Mouse (Mus musculus) liver, embryonic 14.5 days (tissue): ENCODE data around the gene Lenep. TPM values are rescaled to one million over a fixed set of nuclear protein-coding genes. Genes with fewer than 3 reads are reported as not detected.

ENCODE experiments used
- ATAC-seq: fragments of 200-750 bp; cut with Nextera tagmentation; 2 replicates; pipeline ENCODE4 v1.8.0; 2017; ENCODE audit warnings: moderate number of reproducible peaks, mild to moderate bottlenecking, moderate library complexity; ENCODE audit not compliant: insufficient read depth
- DNase-seq, 3 experiments: peaks; one replicate each; pipeline ENCODE4 v3.0.0-alpha.2; 2012 to 2013; ENCODE audit warnings: low read depth in 3 of 3, low spot score in 3 of 3
- H3K27ac ChIP-seq: fragments of 300-500 bp; sonication (generic); 2 replicates; pipeline ENCODE4 v1.5.1; 2014; ENCODE audit warnings: moderate library complexity, mild to moderate bottlenecking, control low read depth, inconsistent platforms
- H3K27me3 ChIP-seq: fragments of 300-500 bp; sonication (generic); 2 replicates; pipeline ENCODE4 v1.6.1; 2014; ENCODE audit warnings: mild to moderate bottlenecking, low read length, moderate library complexity; ENCODE audit not compliant: control insufficient read depth, insufficient read depth
- H3K36me3 ChIP-seq: fragments of 300-500 bp; sonication (generic); replicated peaks from 2 replicates; pipeline ENCODE4 v1.6.1; 2014; ENCODE audit warnings: low read depth; ENCODE audit not compliant: control insufficient read depth, insufficient read depth
- H3K4me1 ChIP-seq, 2 experiments: fragments of 200-500 bp in 1 of 2; fragments of 300-500 bp in 1 of 2; sonication (generic) in 1 of 2; replicated peaks; 2 replicates each; pipeline ENCODE4 v1.6.1; 2012 to 2014; ENCODE audit warnings: antibody characterized with exemption in 1 of 2, inconsistent platforms in 1 of 2, low read length in 1 of 2; ENCODE audit not compliant: control insufficient read depth in 2 of 2, insufficient read depth in 2 of 2
- H3K4me2 ChIP-seq: fragments of 300-500 bp; sonication (generic); 2 replicates; pipeline ENCODE4 v1.6.1; 2014; ENCODE audit warnings: low read depth, mild to moderate bottlenecking, control low read depth, moderate library complexity
- H3K4me3 ChIP-seq, 2 experiments: fragments of 200-500 bp in 1 of 2; fragments of 300-500 bp in 1 of 2; sonication (generic) in 1 of 2; 2 replicates each; pipeline ENCODE4 v1.5.1; 2012 to 2014; ENCODE audit warnings: low read depth in 2 of 2, low read length in 2 of 2, mild to moderate bottlenecking in 2 of 2, control low read depth in 1 of 2, inconsistent platforms in 1 of 2, moderate library complexity in 1 of 2; ENCODE audit not compliant: insufficient read depth in 1 of 2
- H3K9ac ChIP-seq: fragments of 300-500 bp; sonication (generic); replicated peaks from 2 replicates; pipeline ENCODE4 v1.6.1; 2014; ENCODE audit warnings: mild to moderate bottlenecking, control low read depth, moderate library complexity
- H3K9me3 ChIP-seq: fragments of 300-500 bp; sonication (generic); 2 replicates; pipeline ENCODE4 v1.6.1; 2016; ENCODE audit warnings: low read length, mixed read lengths; ENCODE audit not compliant: control insufficient read depth
- CTCF ChIP-seq: IDR thresholded peaks from 2 replicates; pipeline ENCODE4 v1.5.1; 2016; ENCODE audit warnings: antibody characterized with exemption, low read depth, control low read depth
- EP300 ChIP-seq: IDR thresholded peaks from 2 replicates; pipeline ENCODE4 v1.6.1; 2016; ENCODE audit warnings: antibody characterized with exemption, low read depth
- whole genome bisulfite sequencing: fragments of 180-500 bp; shearing (Covaris S2); extraction: QIAGEN DNeasy Blood & Tissue Kit; methylation state at CpG from one replicate; pipeline ENCODE4 v1.1.7; 2014; ENCODE audit not compliant: insufficient replicate concordance; 5-methylcytosine and 5-hydroxymethylcytosine counted together
- polyA plus RNA-seq, 2 experiments: library from polyadenylated mRNA; depleted of rRNA in 1 of 2; stranded (reverse) in 1 of 2; unstranded in 1 of 2; fragments of >200 nt; fragmentation: Nextera tagmentation in 1 of 2; extraction: Ambion mirVana in 1 of 2; gene quantifications; 2 replicates each; pipeline versions ENCODE4 v1.2.1 to v1.2.3; 2012 to 2014

The Lenep gene
- polyA plus RNA-seq, 2 experiments: 0.76 TPM; not detected in 1

DNA sequence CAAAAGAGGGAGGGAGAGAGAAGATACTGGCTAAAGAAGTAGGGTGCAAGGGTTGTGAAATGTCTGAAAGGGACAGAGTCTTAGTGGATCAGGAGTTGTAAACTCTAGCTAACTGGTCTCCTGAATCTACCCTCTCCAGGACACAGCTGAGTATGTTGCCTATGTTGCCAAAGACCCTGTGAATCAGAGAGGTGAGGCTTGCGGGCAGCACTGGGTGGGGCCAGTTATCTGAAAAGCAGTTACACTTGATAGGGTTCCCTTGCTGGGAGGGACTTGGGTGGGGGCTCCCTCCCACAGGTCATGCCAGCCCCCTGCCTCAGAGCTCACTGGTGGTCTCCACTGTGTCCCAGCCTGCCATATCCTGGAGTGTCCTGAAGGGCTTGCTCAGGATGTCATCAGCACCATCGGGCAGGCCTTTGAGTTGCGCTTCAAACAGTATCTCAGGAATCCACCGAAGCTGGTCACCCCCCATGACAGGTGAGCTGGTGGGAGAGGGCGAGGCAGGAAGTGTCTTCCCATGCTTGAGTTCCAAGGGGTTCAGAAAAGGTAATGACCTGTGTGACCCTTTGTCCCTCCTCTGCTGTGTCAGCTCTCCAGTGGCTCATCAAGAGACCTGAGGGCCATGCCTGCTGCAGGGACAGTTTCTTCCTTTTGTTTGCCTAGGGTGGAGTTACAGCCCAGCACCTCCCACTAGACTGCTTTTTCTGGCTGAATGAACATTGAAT is 22.0 kb upstream of the Lenep start:
- WGBS: 38% methylated on average over 5 of the region's 5 CpGs
- Histone ChIP-seq H3K36me3 (peaks cover 40% of the 10 kb centered on the region), H3K4me3 (peak overlapping the region in 1 of 2 experiments; percentile 8; a peak in 3 of 4 replicates), H3K27me3 (no peaks in the 10 kb centered on the region), H3K9ac (peak overlapping the region; percentile 27; the same call in 1 of the 2 replicates), H3K4me1 (peaks cover 49 to 62% of the 10 kb centered on the region in 2 experiments), H3K27ac (peak overlapping the region; percentile 59), H3K4me2 (peak overlapping the region; percentile 61), H3K9me3 (no peaks in the 10 kb centered on the region)
- ATAC-seq (peak; percentile 28), DNase-seq (no peak)
- TF ChIP-seq CTCF (no peak), EP300 (no peak; the same call in 1 of the 2 replicates)

DNA sequence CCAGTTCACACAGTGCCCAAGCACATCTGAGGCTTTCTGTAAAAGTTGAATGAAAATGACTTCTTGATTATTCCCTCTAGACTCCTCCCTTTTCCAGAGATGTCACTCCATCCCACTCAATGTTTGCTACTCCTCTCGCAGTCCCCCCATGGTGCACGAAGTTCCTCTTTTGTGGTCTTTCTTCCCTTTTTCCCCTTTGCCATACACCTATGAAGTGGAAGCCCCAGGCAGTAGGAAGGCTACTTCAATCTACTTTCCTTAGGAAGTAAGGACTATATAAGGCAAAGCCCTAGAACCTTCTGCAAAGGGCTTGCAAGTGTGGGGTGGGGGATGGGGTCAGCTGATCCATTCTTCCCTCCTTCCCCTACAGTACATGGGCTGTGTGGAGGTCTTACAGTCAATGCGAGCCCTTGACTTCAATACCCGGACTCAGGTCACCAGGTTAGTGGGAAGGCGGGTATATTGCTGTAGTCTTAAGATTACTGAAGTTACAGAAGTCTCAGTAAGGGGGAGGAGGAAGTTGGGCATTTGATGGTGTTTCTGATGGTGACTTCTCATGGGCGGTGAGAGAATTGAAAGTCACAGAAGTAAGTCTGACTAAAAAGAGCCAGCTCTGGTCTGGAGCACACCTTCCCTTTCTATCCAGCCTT is 20.1 kb upstream of the Lenep start:
- Histone ChIP-seq H3K9ac (peak overlapping the region; percentile 37), H3K4me1 (peaks cover 51 to 66% of the 10 kb centered on the region in 2 experiments), H3K27me3 (no peaks in the 10 kb centered on the region), H3K4me2 (peak overlapping the region; percentile 71), H3K27ac (peak overlapping the region; percentile 29), H3K9me3 (no peaks in the 10 kb centered on the region), H3K36me3 (peaks cover 32% of the 10 kb centered on the region), H3K4me3 (peak overlapping the region; percentile 33 to 62; a peak in 3 of 4 replicates)
- 48% methylated on average over 6 of the region's 6 CpGs for WGBS
- TF ChIP-seq CTCF (no peak), EP300 (no peak)
- DNase-seq (no peak), ATAC-seq (no peak)

DNA sequence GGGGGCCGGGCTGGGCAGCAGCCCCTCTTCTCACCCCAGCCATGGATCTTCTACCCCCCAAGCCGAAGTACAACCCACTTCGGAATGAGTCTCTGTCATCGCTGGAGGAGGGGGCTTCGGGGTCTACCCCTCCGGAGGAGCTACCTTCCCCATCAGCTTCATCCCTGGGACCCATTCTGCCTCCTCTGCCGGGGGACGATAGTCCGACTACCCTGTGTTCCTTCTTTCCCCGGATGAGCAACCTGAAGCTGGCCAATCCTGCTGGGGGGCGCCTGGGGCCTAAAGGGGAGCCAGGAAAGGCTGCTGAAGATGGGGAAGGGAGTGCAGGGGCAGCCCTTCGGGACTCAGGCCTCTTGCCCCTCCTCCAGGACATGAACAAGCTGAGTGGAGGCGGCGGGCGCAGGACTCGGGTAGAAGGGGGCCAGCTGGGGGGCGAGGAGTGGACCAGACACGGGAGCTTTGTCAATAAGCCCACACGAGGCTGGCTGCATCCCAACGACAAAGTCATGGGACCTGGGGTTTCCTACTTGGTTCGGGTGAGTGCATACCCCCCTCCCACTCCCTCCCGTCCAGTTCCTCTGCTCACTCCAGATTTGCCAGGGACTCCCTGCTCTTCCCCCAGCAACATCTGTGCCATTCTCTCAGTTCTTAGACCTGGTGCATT is 19.3 kb upstream of the Lenep start:
- Histone ChIP-seq H3K4me2 (peak overlapping the region; percentile 71), H3K9ac (peak overlapping the region; percentile 75), H3K27ac (peak overlapping the region; percentile 60), H3K36me3 (peaks cover 25% of the 10 kb centered on the region), H3K9me3 (no peaks in the 10 kb centered on the region), H3K27me3 (no peaks in the 10 kb centered on the region), H3K4me3 (peak overlapping the region; percentile 62 to 68), H3K4me1 (peaks cover 54 to 68% of the 10 kb centered on the region in 2 experiments)
- DNase-seq (no peak), ATAC-seq (no peak)
- TF ChIP-seq CTCF (no peak), EP300 (no peak)
- 28% methylated on average over 22 of the region's 22 CpGs for WGBS

DNA sequence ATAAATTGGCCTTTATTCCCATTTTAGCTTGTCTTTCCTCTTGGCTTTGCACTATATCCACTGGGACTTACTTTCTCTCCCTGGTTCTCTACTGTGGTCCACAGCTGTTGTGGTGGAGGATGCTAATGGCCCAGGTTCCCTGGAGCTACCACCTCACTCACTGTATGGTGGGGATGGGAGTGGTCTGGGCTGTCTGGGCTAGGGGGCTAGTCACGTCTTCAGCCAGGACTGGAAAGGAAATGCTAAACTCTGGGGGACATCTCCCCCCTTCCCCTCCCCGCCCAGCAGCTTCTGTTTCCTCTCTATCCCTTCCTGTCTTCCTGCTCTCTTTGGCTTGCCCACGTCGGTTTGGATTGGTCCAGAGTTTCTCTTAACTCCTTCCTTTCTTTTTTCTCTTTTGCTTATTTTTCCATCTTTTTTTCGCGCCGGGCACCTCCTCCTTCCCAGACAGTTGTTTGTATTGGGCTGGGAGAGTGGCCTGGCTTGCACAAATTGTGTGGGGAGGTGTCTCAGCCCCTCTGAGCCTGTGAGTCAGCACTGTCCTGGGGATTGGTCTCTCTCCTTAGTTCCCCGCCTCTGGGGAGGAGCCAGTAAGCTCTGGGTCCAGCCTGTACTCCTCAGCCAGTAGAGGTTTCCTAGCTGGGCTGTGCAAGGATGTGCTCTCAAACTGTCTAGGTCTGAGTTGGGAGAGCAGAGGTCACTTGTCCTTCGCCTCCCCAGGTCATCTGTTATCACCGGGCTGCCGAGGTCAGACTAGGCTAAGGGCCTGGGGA is 18.6 kb upstream of the Lenep start:
- DNase-seq: peak; percentile 81 to 82 (median 82)
- H3K9me3 ChIP-seq: no peaks in the 10 kb centered on the region
- peak; percentile 71 for ATAC-seq
- peaks cover 21% of the 10 kb centered on the region for H3K36me3 ChIP-seq
- H3K9ac ChIP-seq: peak overlapping the region; percentile 75
- H3K4me2 ChIP-seq: peak overlapping the region; percentile 71
- WGBS: 7% methylated on average over 11 of the region's 11 CpGs
- H3K4me3 ChIP-seq: peak overlapping the region; percentile 62 to 68
- peak overlapping the region; percentile 87 for H3K27ac ChIP-seq
- peaks cover 56 to 69% of the 10 kb centered on the region in 2 experiments for H3K4me1 ChIP-seq
- no peak for TF ChIP-seq CTCF
- TF ChIP-seq EP300: 0 out of 2 replicates have a peak, but pooled peaks have one; percentile 9
- H3K27me3 ChIP-seq: no peaks in the 10 kb centered on the region
